Mouse (Mus musculus): ENCODE results near the gene Nectin2.
A peak's percentile ranks its signal among the peaks of the same experiment; 100 is the strongest.

Gene Nectin2

GRCm38 (mm10) chr7:19745971-19746370 is 4.3 kb downstream of the Nectin2 start:
- DNase-seq (ENCODE audit: low read depth, low spot score) = no peak

- no peak for DNase-seq (ENCODE audit: low read depth, low spot score)
Measured at GRCm38 (mm10) chr7:19744590-19745385, 5.5 kb downstream of the Nectin2 start.

- no peak for DNase-seq (ENCODE audit: low read depth, low spot score)
Measured at GRCm38 (mm10) chr7:19743791-19744190, 6.5 kb downstream of the Nectin2 start.

GRCm38 (mm10) chr7:19742468-19742867 is 7.8 kb downstream of the Nectin2 start:
- no peak for DNase-seq (ENCODE audit: low read depth, low spot score)

GRCm38 (mm10) chr7:19741329-19742031 is 8.8 kb downstream of the Nectin2 start:
- DNase-seq (ENCODE audit: low read depth, low spot score) = peak; percentile 25

GRCm38 (mm10) chr7:19740269-19740668 is 10.0 kb downstream of the Nectin2 start:
- DNase-seq (ENCODE audit: low read depth, low spot score) = peak; percentile 26

GRCm38 (mm10) chr7:19738771-19739170 is 11.5 kb downstream of the Nectin2 start:
- DNase-seq (ENCODE audit: low read depth, low spot score) = peak; percentile 23

- no peak for DNase-seq (ENCODE audit: low read depth, low spot score)
Measured at GRCm38 (mm10) chr7:19736389-19737057, 13.8 kb downstream of the Nectin2 start.

- no peak for DNase-seq (ENCODE audit: low read depth, low spot score)
Measured at GRCm38 (mm10) chr7:19734178-19734666, 16.1 kb downstream of the Nectin2 start.

- DNase-seq (ENCODE audit: low read depth, low spot score) = no peak
Measured at GRCm38 (mm10) chr7:19726541-19726940, 23.7 kb downstream of the Nectin2 start.

GRCm38 (mm10) chr7:19724167-19724566 is 26.1 kb downstream of the Nectin2 start:
- DNase-seq (ENCODE audit: low read depth, low spot score) = no peak

GRCm38 (mm10) chr7:19722754-19723195 is 27.5 kb downstream of the Nectin2 start:
- DNase-seq (ENCODE audit: low read depth, low spot score) = no peak

- DNase-seq (ENCODE audit: low read depth, low spot score) = no peak
Measured at GRCm38 (mm10) chr7:19719200-19719599, 31.1 kb downstream of the Nectin2 start.

- DNase-seq (ENCODE audit: low read depth, low spot score) = no peak
Measured at GRCm38 (mm10) chr7:19718297-19718952, 31.9 kb downstream of the Nectin2 start.

- DNase-seq (ENCODE audit: low read depth, low spot score) = no peak
Measured at GRCm38 (mm10) chr7:19717346-19717745, 32.9 kb downstream of the Nectin2 start.

- DNase-seq (ENCODE audit: low read depth, low spot score) = no peak
Measured at GRCm38 (mm10) chr7:19716822-19717221, 33.5 kb downstream of the Nectin2 start.

GRCm38 (mm10) chr7:19716055-19716682 is 34.1 kb downstream of the Nectin2 start:
- DNase-seq (ENCODE audit: low read depth, low spot score) = peak; percentile 64

- peak; percentile 100 for DNase-seq (ENCODE audit: low read depth, low spot score)
Measured at GRCm38 (mm10) chr7:19715239-19716054, 34.8 kb downstream of the Nectin2 start, which contains the start of gene Tomm40. Gene Tomm40, minus strand, starts transcription at chr7:19715438.

GRCm38 (mm10) chr7:19714836-19715235 is 35.4 kb downstream of the Nectin2 start:
- no peak for DNase-seq (ENCODE audit: low read depth, low spot score)

GRCm38 (mm10) chr7:19713598-19713997 is 36.7 kb downstream of the Nectin2 start:
- peak; percentile 6 for DNase-seq (ENCODE audit: low read depth, low spot score)
